Mouse (Mus musculus) central nervous system, embryonic 11.5 days (tissue): ENCODE results near the gene Krt81. TPM values are rescaled to one million over a fixed set of nuclear protein-coding genes. Genes with fewer than 3 reads are reported as not detected.

Experiments
- polyA plus RNA-seq: library from polyadenylated mRNA; depleted of rRNA; stranded (reverse); fragments of >200 nt; gene quantifications from 2 replicates; pipeline ENCODE4 v1.2.3, GENCODE M21; 2012; rRNA removed

Krt81 gene
- not detected in 2 replicates for polyA plus RNA-seq

GRCm38 (mm10) chr15:101463651-101464050 is at the start of gene Krt81:
Gene Krt81 (minus strand): TSS chr15:101463751.

GRCm38 (mm10) chr15:101491431-101491830 is 27.9 kb upstream of the Krt81 start, which contains the start of gene Krt83:
Gene Krt83 (minus strand): TSS chr15:101491512.

GRCm38 (mm10) chr15:101472952-101473528 is 9.5 kb upstream of the Krt81 start, which contains the start of gene Krt86:
Gene Krt86 (plus strand): TSS chr15:101473478.

GRCm38 (mm10) chr15:101447444-101447843 is 16.1 kb downstream of the Krt81 start, which contains the start of gene Krt88:
Gene Krt88 (plus strand): TSS chr15:101447744.

GRCm38 (mm10) chr15:101438555-101438954 is 25.0 kb downstream of the Krt81 start, which contains the start of gene Krt87:
Gene Krt87 (minus strand): TSS chr15:101438804.

GRCm38 (mm10) chr15:101410775-101411174 is 52.8 kb downstream of the Krt81 start, which contains the start of gene Krt7:
Gene Krt7 (plus strand): TSS chr15:101411043.

Other genes starting within 250 kb of the Krt81 start
- gene Grasp, start 239.6 kb downstream of the Krt81 start, polyA plus RNA-seq, result 13.0 and 13.8 TPM in 2 replicates
- 3.0 and 6.0 TPM in 2 replicates for gene Nr4a1, start 209.5 kb downstream of the Krt81 start, polyA plus RNA-seq
- gene Atg101, start 179.5 kb downstream of the Krt81 start, polyA plus RNA-seq, result 51.6 and 56.7 TPM in 2 replicates
- gene 6030408B16Rik, start 170.5 kb downstream of the Krt81 start, polyA plus RNA-seq, result 0.28 and 1.3 TPM in 2 replicates
- gene Krt80, start 93.6 kb downstream of the Krt81 start, polyA plus RNA-seq, result 0.17 and 0.30 TPM in 2 replicates
- 6.8 and 9.1 TPM in 2 replicates for gene Krt7, start 52.7 kb downstream of the Krt81 start, polyA plus RNA-seq
- gene Krt87, start 24.9 kb downstream of the Krt81 start, polyA plus RNA-seq, result 0.06 and 0.27 TPM in 2 replicates
- not detected in 2 replicates for gene Krt88, start 16.0 kb downstream of the Krt81 start, polyA plus RNA-seq
- gene Krt86, start 9.7 kb upstream of the Krt81 start, polyA plus RNA-seq, result not detected in 2 replicates
- gene Krt83, start 27.8 kb upstream of the Krt81 start, polyA plus RNA-seq, result not detected in 2 replicates
- gene Gm49425, start 53.5 kb upstream of the Krt81 start, polyA plus RNA-seq, result not detected in 2 replicates
- not detected in 2 replicates for gene Krt84, start 69.1 kb upstream of the Krt81 start, polyA plus RNA-seq
- not detected in 2 replicates for gene Krt82, start 86.9 kb upstream of the Krt81 start, polyA plus RNA-seq
- gene Krt90, start 99.2 kb upstream of the Krt81 start, polyA plus RNA-seq, result 0.23 and 0.34 TPM in 2 replicates
- 0.07 TPM in 1 of 2 replicates, not detected in the other for gene Krt75, start 110.2 kb upstream of the Krt81 start, polyA plus RNA-seq
- not detected in 2 replicates for gene Gm5414, start 164.4 kb upstream of the Krt81 start, polyA plus RNA-seq
- gene Gm5478, start 183.6 kb upstream of the Krt81 start, polyA plus RNA-seq, result not detected in 2 replicates
- gene Krt6b, start 216.5 kb upstream of the Krt81 start, polyA plus RNA-seq, result not detected in 2 replicates
- 0.04 and 0.05 TPM in 2 replicates for gene Krt6a, start 230.6 kb upstream of the Krt81 start, polyA plus RNA-seq
- gene Krt5, start 249.1 kb upstream of the Krt81 start, polyA plus RNA-seq, result 3.2 and 10.1 TPM in 2 replicates